14 mouse cellular contexts compared by ENCODE assay signal in genomic region chr14:21034791-21035190, GRCm38 (mm10).
"Had no signal": no experiment of that assay in that cellular context is flagged by ENCODE, and none has a peak within 500 bp of the region (broad histone marks: within the 10 kb centered on the region; RNA-seq: fewer than 3 reads in every experiment).

No protein-coding gene starts in this region.

- H3K9ac ChIP-seq: lung, embryonic 14.5 days; midbrain, embryonic 13.5 days; midbrain, embryonic 15.5 days; neural tube, embryonic 12.5 days had no signal

- H3K4me3 ChIP-seq: midbrain, embryonic 10.5 days; midbrain, embryonic 13.5 days; midbrain, embryonic 15.5 days; myocyte; neural tube, embryonic 12.5 days had no signal

- H3K27me3 ChIP-seq: midbrain, embryonic 13.5 days; midbrain, embryonic 15.5 days; neural tube, embryonic 12.5 days had no signal

- H3K9me3 ChIP-seq: midbrain, embryonic 10.5 days; midbrain, embryonic 13.5 days; midbrain, embryonic 15.5 days; neural tube, embryonic 12.5 days had no signal

- ATAC-seq: midbrain, embryonic 13.5 days; midbrain, embryonic 15.5 days had no signal

- H3K27ac ChIP-seq: midbrain, embryonic 10.5 days; midbrain, embryonic 13.5 days; midbrain, embryonic 15.5 days; neural tube, embryonic 12.5 days had no signal

- H3K4me2 ChIP-seq: lung, embryonic 14.5 days; midbrain, embryonic 13.5 days; midbrain, embryonic 15.5 days; neural tube, embryonic 12.5 days had no signal

- DNase-seq: lung, adult 18-20 months; lung, embryonic 14.5 days; lung, postnatal 10 days; lung, postnatal 4 days; right cerebral cortex, postnatal 14 days; spleen, adult 18-20 months; thymus, adult 18-20 months; thymus, postnatal 14 days; thymus, postnatal 36 days had no signal

- H3K4me1 ChIP-seq: midbrain, embryonic 13.5 days; midbrain, embryonic 15.5 days; neural tube, embryonic 12.5 days had no signal
